Mouse (Mus musculus) spleen, adult 18-20 months (tissue): ENCODE data around the gene Syt7.
A peak's percentile ranks its signal among the peaks of the same experiment; 100 is the strongest.

Experiments used
- DNase-seq, 2 experiments: peaks; one replicate each; pipeline ENCODE4 v3.0.0; 2022; ENCODE audit warnings: mixed read lengths in 2 of 2

The Syt7 gene

GRCm38 (mm10) chr19:10389391-10390098, 655 bp downstream of the Syt7 start:
- DNase-seq: no peak

GRCm38 (mm10) chr19:10390099-10390680, 1.3 kb downstream of the Syt7 start:
- no peak for DNase-seq

- DNase-seq: no peak
Observed at GRCm38 (mm10) chr19:10391028-10391427, 2.1 kb downstream of the Syt7 start.

GRCm38 (mm10) chr19:10391995-10392394, 3.1 kb downstream of the Syt7 start:
- DNase-seq: no peak

- no peak for DNase-seq
Observed at GRCm38 (mm10) chr19:10393471-10393870, 4.6 kb downstream of the Syt7 start.

GRCm38 (mm10) chr19:10393874-10394500, 5.1 kb downstream of the Syt7 start:
- no peak for DNase-seq

GRCm38 (mm10) chr19:10395174-10395573, 6.3 kb downstream of the Syt7 start:
- no peak for DNase-seq

GRCm38 (mm10) chr19:10396962-10397361, 8.1 kb downstream of the Syt7 start:
- DNase-seq: no peak

GRCm38 (mm10) chr19:10397479-10398153, 8.7 kb downstream of the Syt7 start:
- DNase-seq: no peak

GRCm38 (mm10) chr19:10398296-10398695, 9.4 kb downstream of the Syt7 start:
- DNase-seq: no peak

GRCm38 (mm10) chr19:10402771-10403494, 14.0 kb downstream of the Syt7 start:
- DNase-seq: peak in 1 of 2 experiments; percentile 6

- no peak for DNase-seq
Observed at GRCm38 (mm10) chr19:10403593-10404380, 14.9 kb downstream of the Syt7 start.

- DNase-seq: no peak
Observed at GRCm38 (mm10) chr19:10404424-10404823, 15.5 kb downstream of the Syt7 start.

GRCm38 (mm10) chr19:10404911-10405310, 16.0 kb downstream of the Syt7 start:
- DNase-seq: no peak

GRCm38 (mm10) chr19:10413701-10414242, 24.9 kb downstream of the Syt7 start:
- no peak for DNase-seq

- DNase-seq: no peak
Observed at GRCm38 (mm10) chr19:10415508-10415907, 26.6 kb downstream of the Syt7 start.

- no peak for DNase-seq
Observed at GRCm38 (mm10) chr19:10416889-10417288, 28.0 kb downstream of the Syt7 start.

- no peak for DNase-seq
Observed at GRCm38 (mm10) chr19:10417436-10417835, 28.5 kb downstream of the Syt7 start.

GRCm38 (mm10) chr19:10421986-10422976, 33.4 kb downstream of the Syt7 start:
- no peak for DNase-seq

- no peak for DNase-seq
Observed at GRCm38 (mm10) chr19:10424751-10425150, 35.9 kb downstream of the Syt7 start.
